Mouse (Mus musculus): ENCODE results near the gene Nkain4.

The Nkain4 gene

DNA sequence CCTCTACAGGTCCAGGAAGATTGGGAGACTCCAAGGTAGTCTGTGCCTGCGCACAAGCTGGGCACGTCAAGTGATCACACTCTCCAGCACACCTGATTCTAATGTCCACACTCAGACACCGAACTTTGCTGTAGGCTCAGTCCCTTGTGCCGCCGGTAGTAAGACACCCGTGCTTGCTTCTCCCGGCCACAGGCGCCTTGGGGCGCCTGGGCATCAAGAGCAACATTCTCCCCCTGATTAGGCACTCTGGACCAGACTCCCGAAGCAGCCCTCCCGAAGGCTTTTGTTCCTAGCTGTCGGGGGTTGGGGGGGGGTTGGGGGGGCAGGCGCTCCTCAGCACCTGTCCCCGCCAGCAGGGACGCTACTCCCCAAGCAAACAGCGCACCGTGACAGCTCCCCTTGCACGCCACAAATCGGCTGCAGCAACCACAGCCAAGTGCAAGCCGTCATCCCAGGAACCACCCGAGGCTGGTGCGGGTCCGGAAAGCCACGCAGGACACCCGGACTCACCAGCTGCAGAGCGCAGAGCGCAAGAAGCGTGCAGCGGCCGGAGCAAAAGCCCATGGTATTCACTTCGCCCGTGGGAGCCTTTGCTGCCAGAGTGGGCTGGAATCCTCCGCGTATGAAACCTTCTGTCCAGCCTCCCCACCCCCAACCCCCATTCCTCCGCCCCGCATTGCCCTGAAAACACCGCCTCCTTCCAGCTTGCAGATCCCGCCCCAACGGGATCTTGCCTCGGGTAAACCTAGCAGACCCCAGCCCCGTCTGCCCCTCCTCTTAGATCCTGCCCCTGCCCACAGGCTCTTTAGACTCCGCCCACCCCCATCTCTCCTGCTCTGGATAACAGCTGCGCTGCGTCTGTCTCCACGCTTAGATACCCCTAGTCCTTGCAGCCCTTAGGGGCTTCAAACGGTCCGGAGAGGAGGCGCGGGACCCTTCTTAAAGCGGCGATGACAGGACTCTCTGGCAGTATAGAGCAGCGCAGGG lies at the start of gene Nkain4:
TSS of gene Nkain4 (minus strand) at position 639 of the 987 bp plus-strand sequence.
- in situ Hi-C loops (cut with MboI, MseI) = no loop called here

DNA sequence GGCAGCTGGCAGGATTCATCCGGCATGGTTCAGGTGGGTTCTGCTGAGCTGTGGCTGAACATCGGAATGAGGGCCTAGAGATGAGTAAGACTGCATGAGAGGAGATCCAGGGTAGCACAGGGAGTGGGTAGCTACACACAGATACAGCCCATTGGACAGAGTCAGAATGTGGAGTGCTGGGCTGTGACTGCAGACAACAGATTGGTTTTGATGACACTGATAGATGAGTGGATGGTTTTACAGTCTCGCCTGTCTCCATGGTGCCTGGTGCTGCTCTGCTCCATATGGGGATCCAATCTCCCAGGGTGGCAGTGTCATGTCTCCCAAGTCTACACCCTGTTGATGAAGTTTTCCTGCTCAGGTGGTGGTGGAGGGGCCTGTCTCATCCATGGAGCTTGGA lies 42.4 kb upstream of the Nkain4 start:
- in situ Hi-C loops (cut with MboI, MseI) = no loop called here

DNA sequence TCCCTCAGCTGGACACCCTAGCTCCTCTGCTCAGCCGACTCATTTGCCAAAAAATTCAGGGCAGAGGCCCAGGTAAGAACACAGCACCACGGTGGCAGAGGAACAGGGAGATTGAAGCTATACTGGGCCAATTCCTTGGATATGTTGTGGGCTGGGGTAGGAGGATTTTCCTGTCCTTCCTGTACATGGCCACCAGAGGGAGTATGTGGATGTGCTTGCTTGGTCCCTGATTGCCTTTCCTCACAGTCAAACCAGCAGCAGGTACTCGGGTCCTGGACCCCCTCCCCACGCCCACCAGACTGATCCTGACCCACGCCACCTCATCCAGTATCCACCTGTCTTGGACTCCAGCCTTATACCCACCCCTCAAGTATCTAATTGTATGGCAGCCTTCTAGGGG lies 41.9 kb upstream of the Nkain4 start:
- in situ Hi-C loops (cut with MboI, MseI) = no loop called here

DNA sequence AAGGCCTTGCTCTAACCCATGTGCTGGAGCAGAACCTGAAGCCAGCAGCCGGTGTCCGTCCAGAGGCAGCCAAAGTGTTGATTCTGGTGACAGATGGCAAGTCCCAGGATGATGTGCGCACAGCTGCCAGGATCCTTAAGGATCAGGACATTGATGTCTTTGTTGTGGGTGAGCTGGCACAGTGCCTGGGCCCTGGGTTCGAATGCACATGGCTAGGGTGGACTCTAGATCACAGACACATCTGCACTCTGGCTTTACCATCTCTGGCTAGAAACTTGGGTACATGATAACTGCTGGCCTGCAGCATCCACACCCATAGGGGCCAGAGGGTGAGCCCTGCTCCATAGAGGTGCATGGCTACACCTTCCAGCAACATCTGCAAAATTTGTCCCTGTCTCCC lies 41.0 kb upstream of the Nkain4 start:
- in situ Hi-C loops (cut with MboI, MseI) = no loop called here

DNA sequence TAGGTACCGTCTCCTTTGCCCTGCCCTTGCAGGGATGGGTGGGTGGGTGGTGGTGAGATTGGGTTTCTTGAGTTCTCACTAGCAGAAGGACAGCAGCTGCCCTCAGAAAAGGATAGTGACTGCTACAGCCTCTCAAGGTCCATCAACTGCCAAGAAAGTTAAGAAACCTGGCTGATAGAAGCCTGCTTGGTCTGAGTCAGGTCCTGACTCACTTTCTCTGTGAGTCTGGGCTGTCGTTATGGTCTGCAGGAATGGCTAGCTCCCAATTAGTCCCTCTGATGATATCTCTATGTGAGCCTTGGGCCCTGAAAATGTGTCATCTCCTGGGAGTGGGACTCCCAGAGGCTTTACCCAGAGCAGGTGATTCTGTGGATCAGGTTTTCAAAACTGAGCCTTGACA lies 39.9 kb upstream of the Nkain4 start:
- in situ Hi-C loops (cut with MboI, MseI) = no loop called here

DNA sequence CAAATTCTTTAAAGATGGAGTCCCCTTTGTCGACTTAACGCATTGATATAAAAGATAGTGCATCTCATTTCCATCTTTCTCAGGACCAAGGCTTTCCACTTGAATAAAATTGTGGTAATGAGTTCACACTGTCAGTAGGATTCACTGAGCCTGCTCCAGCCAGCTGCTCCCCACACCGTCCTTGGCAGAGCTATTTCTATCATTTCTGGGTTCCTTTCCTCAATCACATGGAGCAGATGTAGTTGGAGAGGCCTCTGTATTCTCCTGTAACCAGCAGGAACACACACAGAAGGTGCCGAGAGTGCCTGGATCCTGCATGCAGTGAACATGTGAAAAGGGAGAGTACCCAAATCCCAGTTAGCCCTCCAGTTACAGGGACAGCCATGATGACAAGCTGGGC lies 35.8 kb upstream of the Nkain4 start:
- in situ Hi-C loops (cut with MboI, MseI) = no loop called here

DNA sequence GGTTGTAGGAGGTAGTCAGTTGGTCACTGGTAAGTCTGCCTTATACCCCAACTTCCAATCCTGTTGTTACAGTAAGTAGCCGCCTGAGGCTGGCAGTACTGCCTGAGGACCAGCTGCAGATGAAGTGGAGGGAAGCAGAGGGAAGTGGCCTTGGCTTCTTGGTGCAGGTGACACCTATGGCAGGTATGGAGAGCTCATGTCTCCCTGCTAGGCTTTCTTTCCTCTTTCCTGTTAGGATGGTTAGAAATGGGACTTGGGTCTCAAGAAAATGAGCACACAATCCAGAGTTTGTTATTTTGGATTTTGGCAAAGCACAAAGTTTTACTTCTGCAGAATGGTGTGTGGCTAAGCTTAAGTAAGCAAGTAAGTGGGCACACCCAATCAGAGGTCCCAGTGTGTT lies 34.4 kb upstream of the Nkain4 start:
- in situ Hi-C loops (cut with MboI, MseI) = no loop called here

DNA sequence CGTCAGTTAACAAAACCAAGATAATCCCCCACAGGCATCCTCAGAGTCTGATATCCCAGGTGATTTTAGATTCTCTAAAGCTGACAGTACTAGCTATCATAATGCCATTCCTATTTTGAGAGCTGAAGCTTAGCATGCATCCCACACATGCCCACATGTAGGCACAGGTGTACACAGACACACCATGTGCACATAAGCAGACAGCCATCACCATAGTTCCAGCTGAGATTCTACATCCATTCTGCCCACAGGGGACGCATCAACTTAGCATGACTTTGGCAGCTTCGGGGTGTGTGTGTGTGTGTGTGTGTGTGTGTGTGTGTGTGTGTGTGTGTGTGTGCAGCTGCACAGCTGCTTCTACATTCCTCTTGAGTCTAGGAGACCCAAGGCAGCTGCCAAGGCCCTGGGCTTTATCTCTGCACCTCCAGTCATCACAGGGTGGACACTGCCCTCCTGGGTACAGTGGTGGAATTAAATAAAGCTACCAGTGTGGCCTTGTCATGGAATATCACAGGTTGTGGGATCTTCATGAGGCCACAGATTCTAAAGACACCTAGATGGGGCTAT lies 33.9 kb upstream of the Nkain4 start:
- in situ Hi-C loops (cut with MboI, MseI) = no loop called here

DNA sequence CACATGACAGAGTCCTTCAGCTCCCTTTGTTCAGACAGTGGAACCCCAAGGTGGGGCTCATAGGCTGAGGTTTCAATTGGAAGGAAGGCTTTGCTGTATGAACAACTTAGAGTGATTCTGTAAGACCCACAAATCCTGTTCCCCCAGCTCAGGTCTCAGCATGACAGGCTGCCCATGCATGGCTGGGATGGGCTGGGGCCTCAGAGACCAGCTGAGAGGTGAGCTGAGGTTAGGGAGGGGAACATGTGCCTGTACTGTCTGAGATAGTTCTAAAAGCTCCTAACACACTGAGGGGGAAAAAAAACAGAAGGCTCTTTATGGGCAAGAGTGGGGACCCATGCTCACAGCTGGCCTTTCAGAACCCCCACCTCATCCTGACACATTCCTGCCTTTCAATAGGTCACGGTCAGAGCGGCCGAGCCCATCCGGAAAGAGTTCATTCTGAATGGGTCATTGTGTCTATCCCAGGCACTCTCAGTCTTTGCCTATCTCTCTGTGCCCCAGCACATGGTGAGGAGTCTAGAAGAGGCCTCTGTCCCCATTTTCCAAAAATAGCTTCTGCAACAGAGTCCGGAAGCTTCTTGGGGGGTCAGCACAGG lies 33.0 kb upstream of the Nkain4 start:
- in situ Hi-C loops (cut with MboI, MseI) = no loop called here

DNA sequence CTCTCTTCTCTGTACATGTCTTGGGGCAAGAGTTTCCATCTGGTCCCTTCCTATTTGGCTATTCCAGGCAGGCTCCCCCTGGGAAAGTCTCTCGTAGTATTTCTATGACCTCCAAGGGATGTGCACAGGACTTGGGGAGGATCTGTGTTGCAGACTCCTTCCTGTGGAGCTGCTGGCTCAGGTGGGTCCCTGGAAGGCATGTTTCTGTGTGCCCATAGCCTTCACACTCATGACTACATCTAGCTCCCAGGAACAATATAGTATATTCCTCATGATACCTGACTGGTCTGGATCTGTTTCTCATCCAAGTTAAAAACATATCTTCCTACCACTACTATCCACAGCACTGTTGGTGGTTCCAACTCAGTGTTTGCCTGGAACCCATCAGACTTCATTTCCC lies 32.5 kb upstream of the Nkain4 start:
- in situ Hi-C loops (cut with MboI, MseI) = no loop called here

DNA sequence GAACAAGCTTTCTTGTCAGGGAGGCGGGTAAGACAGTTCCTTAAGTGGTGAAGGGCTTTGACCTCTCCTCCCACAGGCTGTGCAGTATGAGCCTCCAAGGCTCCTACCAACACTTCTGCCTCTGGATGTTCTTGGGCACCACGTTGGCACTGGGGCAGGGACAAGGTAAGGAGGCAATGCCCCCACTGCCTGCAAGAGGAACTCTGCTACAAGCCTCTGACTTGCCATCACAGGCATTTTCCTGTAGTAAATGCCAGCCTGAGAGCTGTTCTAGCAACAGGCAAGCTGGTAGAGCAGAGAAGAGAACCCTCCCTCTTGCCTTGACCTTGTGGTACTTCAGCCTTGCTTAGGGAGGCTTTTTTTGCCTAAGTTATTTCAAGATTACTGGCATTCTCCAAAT lies 31.9 kb upstream of the Nkain4 start, which contains the start of gene Col20a1:
TSS of gene Col20a1 (plus strand) at position 87 of the 400 bp plus-strand sequence.
- in situ Hi-C loops (cut with MboI, MseI) = no loop called here

DNA sequence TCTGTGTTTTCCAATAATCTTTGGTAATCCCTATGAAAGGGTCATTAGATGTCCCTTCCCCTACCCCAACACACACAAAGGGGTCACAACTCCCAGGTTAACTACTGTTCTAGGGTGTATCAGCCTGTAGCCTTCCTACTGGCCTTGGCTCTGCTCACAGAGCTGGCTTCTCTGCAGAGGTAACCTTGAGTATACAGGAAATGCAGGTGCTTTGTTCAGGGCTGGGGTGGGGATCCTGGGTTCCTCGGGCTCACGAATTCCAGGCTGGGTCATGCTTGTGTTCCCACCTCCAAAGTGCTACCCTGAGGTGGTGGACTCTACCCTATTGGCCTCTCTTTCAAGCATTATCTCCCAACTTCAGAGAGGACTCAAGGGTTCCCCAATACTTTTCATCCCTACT lies 31.1 kb upstream of the Nkain4 start:
- in situ Hi-C loops (cut with MboI, MseI) = no loop called here

DNA sequence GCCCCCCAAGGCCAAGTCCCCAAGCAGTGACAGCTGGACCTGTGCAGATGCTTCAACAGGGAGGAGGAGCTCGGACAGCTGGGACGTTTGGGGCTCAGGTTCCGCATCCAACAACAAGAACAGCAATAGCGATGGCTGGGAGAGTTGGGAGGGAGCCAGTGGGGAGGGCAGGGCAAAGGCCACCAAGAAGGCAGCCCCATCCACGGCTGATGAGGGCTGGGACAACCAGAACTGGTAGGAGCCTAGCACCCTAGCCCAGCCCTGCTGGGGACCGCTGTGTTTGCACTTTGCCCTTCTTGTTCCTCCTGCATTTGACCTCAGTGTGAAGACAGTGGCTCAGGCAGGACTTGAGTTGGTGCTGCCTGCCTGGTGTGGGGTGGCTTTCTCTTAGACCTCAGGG lies 26.6 kb upstream of the Nkain4 start:
- in situ Hi-C loops (cut with MboI, MseI) = no loop called here

DNA sequence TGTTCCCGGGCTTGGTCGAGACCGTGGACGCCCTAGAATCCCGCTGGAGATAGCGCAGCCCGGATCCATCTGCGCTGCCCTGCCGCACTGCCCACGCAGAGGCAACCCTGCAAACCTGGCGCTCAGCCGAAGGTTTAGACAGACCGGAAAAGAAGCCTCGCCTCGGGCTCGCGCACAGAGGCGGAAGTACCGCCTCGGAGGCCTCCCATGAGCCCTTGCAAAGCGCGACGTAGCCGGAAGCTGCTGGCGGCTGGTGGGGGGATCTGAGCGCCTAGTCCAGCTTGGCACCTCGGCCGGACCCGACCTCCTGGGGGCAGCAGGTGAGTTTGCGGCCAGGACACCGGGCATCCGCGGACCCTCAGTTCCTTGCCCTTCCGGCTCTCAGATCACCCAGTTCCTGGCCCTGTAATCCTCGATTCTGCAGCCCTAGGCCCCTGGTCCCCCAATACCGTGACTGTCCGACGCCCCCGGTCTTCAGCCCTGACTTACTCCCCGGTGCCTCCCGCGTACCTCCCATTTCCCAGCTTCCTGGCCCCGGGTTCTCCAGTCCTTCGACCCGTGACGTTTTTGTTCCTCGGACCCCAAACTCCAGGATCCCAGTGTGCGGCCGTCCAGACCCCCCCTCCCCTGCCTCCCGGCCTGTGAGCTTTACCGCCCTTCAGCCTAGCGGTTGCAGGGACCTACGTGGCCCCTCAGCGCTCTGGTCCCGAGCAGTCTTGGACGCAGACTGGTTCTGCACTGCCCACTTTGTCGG lies 12.7 kb upstream of the Nkain4 start, which contains the start of gene Arfgap1:
TSS of gene Arfgap1 (plus strand) at position 216 of the 754 bp plus-strand sequence.
- in situ Hi-C loops (cut with MboI, MseI) = no loop called here

DNA sequence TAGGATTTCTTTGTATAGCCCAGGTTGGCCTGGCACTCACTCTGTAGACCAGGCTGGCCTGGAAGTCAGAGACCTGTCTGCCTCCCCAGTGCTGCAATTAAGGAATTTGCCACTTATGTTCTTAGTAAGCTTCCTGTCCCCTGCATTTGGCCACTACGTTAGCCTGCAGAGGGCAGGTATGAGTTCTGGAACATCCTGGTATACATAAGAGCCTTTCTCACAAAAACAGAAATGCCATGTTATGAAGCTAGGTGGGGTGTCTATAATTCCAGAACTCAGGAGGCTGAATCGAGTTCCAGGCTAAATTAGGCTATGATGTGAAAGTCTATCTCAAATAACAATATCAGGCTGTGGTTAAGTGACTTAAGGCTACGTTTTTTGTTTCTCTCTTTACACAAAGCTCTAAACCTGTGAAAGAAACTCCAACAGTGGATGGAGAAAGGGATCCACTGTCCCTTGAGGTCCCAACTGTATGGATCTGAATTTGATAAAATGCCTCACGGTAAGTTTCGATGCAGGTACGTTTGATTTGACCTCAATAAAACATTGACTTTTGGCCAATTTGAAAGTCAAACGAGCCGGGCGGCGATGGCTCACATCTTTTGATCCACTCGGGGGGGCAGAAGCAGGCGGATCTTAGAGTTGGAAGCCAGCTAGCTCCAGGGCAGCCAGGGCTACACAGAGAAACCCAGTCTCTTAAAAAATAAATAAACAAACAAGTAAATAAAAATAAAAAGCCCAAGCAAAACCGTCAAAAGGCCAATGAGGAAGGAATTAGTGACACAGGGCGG lies 11.8 kb upstream of the Nkain4 start:
- in situ Hi-C loops (cut with MboI, MseI) = no loop called here

DNA sequence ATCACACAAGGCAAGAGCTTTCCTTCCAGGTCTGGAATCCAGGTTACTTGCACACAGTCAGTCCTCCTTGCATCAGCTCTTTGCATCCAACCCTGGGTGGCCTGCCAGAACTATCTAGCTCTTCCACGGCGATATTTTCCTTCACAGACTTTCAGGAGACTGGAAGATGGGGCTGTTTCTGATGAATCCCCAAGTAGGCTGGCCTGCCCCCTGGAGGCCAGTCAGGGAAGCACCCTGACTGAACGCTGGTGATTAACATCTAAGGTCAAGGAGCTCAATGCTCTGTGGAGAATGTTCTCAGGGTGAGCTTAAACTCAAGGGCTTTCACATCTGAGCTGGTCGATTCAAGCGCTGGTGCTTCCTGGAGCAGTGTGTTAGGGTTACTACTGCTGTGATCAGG lies 9.5 kb upstream of the Nkain4 start:
- in situ Hi-C loops (cut with MboI, MseI) = no loop called here

DNA sequence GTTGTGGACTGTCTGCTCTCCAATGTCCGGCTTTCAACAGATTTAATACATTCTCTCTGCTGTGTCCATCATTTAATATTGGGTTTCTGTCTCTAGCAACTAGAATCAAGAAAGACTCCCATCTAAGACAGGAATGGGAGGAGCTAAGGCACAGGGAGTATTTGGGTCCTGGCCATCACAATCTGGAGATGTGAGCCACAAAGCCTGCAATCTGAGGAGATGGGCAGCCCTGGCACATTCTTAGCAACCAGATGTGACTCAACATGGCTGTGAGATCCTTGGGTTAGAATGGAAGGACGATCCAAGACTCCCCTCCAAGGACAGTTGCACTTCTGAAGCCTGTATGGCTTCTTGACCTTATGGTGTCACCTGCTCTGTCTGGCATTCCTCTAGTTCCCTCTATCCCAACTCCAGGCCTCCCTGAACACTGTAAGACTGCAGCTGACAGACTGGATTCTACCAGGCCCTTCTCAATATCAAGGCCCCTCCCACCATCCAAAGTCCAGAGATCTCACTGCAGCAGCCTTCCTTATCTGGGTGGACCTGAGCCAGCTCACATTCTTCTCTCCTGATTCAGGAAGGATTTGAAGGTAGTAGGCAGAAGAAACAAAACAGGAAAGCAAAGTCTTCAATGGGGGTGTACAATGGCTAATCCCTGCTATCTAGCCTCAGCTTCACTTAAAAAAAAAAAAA lies 8.3 kb upstream of the Nkain4 start:
- in situ Hi-C loops (cut with MboI, MseI) = no loop called here

DNA sequence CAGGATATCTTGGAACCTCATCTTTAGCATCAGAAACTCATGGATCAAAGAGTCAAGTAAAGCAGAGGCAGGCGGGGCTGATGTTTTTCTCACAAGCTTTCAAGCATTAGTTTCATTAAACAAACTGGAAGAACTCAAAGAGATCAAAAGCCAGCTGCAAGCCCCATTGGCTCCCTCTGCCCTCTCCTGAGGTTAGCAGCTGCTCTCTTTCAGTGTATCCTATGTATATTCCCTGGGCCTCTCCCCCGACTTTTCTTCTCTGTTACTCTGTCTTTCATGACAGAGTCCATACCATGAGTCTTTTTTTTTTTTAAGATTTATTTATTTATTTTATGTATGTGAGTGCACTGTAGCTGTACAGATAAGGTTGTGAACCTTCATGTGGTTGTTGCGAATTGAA lies 5.7 kb upstream of the Nkain4 start:
- in situ Hi-C loops (cut with MboI, MseI) = no loop called here

DNA sequence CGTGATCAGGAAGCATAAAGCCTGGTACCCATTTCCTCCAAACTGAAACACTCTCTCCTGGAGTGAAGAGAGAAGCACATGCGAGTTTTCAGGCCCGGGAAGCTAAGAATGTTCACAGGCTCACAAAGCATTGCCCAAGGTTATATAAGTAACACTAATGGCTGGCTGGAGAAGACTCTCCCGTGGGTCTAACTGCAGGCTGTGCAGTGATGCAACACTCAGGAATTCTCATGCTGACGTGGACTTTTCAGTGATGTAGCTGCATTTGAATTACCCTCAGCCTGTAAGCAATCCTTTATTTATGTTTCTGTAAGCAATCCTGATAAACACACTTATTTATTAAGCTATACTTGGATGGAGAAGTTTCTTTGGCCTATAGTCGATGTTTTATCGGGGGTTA lies 5.1 kb upstream of the Nkain4 start:
- in situ Hi-C loops (cut with MboI, MseI) = no loop called here

DNA sequence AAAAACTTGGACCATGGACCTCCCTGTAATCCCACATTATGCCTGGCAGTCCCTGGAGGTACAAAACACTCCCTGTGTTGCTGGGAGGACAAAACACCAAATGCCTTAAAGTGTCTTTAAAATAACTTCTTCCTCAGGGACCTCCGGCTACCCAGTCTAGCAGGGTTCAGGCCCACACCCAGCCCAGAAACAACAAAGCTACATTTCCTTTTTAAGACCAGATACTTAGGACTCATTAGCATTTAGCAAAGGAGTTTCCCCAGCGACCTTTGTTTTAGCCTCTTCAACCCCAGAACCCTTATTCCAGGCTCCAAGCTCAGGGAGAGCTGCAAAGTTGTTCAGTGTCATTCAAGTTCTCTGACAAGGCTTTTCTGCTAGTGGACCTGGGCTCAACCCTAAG lies 861 bp downstream of the Nkain4 start:
- in situ Hi-C loops (cut with MboI, MseI) = no loop called here
